Mouse (Mus musculus) layer of hippocampus, postnatal 36 days (tissue): Measurements from ENCODE around the gene Slc38a8. TPM values are rescaled to one million over a fixed set of nuclear protein-coding genes. Genes with fewer than 3 reads are reported as not detected.

ENCODE experiments used
- DNase-seq, 2 experiments: peaks; one replicate each; pipeline ENCODE4 v3.0.0; 2022
- total RNA-seq, 2 experiments: library from RNA; stranded (reverse); gene quantifications; 2 replicates each; pipeline ENCODE4 v1.2.3; 2021

Gene Slc38a8
- total RNA-seq, 2 experiments from 2014 or later: not detected

- DNase-seq: no peak
Measured at GRCm38 (mm10) chr8:119484145-119484896, 17.2 kb downstream of the Slc38a8 start.

DNA sequence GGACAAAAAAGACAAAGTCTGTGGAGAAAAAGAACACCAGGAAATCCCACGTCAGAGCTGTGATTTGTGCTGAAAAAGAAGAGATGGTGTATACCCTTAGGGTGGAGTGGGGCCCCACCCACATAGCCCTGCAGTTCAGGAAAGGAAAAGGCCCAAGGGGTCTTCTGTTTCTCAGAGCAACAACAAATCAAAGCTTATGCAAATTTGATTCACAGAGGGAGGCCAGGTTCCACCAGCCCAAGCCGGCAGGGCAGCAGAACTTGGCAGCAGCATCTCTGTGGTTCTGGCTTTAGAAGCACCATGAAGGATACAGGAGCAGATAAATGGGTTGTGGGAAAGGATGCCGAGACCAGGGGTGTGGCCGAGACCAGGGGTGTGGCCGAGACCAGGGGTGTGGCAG is 22.8 kb downstream of the Slc38a8 start:
- no peak for DNase-seq

DNA sequence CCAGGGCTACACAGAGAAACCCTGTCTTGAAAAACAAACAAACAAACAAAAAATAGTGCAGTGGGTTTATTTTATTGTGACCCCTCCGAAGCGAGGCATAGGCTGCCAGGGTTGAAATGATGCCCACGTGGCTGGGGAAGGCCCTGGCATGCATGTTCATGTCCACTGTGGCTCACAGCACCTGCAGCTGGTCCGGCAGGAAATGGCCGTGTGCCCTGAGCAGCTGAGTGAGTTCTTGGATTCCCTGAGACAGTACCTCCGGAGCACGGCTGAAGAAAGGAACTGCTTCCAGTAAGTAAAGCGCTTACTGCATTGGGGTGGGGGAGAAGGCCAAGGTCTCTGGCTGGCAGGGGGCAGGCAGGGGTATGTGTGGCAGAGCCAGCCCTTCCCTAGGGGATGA is 33.4 kb downstream of the Slc38a8 start:
- DNase-seq: no peak

- DNase-seq: no peak
Measured at GRCm38 (mm10) chr8:119466794-119467193, 34.7 kb downstream of the Slc38a8 start.

GRCm38 (mm10) chr8:119466105-119466504 is 35.4 kb downstream of the Slc38a8 start:
- DNase-seq: peak; percentile 63 to 64

GRCm38 (mm10) chr8:119463709-119464108 is 37.8 kb downstream of the Slc38a8 start:
- no peak for DNase-seq

DNA sequence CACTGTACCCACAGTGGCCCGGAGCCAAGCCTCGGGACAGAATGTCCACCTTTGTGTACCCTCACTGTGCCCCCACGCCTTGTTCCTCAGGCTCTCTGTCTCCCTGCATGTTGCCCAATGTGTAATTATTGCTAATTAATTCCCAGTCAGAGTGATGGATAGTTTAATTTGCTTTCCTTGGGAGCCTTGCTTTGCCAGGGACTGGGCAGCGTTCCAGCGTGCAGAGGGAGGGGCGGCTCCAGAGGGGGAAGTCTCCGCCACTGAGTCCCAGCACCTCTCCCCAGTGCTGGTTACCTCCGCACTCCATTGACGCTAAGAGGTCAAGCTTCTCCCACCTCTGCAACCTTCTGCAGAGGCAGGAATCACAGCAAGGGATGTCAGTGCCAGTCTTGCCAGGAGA is 40.1 kb downstream of the Slc38a8 start:
- DNase-seq: no peak

GRCm38 (mm10) chr8:119459724-119460123 is 41.8 kb downstream of the Slc38a8 start:
- DNase-seq: no peak

DNA sequence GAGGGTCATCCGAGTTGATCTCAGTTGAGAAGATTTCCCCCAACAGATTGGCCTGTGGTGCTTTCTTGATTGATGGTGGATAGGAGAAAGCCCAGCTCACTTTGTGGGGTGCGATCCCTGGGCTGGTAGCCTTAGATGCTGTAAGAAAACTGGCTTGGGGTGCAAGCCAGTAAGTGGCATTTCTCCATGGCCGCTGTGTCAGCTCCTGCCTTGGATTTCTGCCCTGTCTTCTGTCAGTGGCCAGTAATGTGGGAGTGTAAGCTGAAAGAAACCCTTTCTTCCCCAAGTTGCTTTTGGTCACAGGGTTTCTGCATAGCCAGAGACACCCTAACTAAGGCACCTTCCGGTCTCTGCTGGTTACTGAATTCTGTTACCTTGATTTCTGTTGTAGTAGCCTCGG is 45.5 kb downstream of the Slc38a8 start:
- no peak for DNase-seq

GRCm38 (mm10) chr8:119452919-119453318 is 48.6 kb downstream of the Slc38a8 start:
- DNase-seq: no peak

DNA sequence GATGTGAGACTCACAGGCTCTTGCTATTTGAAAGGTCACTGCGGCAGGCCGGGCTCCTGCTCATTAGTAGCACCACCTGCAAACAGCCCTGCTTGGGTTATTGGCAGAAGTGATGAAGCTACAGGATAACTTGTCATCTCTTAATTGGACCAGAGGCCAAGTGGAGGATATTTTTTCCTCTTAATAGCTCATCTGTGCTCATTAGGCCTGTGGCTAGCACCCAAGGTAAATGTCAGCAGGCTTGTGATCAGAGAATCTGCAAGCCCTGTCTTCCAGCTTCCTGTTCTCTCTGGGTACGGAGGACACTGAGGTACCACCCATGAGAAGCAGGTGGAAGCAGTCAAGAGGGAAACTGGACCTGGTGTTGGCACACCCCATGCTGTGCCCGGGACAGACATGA is 50.4 kb downstream of the Slc38a8 start:
- no peak for DNase-seq

GRCm38 (mm10) chr8:119449627-119450026 is 51.9 kb downstream of the Slc38a8 start:
- DNase-seq: peak; percentile 47 to 50

DNA sequence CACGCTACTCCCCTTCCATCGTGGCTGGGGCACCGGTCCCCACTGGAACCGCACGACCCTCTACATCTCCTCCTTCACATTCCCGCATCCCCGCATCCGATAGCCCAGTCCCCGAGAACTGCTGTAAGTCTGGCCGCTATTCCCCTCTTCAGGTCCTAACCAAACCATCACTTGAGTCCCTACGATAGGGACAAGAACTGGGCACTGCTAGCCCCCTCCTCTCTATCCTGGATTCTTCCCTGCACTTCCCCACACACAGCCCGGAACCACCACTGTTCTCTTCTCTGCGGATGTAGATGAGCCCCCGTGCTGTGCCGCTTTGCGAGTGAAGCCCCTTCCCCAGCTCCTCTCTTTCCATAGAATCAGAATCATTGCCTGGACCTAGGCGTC is 53.7 kb downstream of the Slc38a8 start:
- no peak for DNase-seq

- DNase-seq: no peak
Measured at GRCm38 (mm10) chr8:119446990-119447780, 54.3 kb downstream of the Slc38a8 start.

- DNase-seq: peak; percentile 80 to 84
Measured at GRCm38 (mm10) chr8:119446211-119446989, 55.1 kb downstream of the Slc38a8 start, which contains the start of gene Necab2. Necab2 (plus strand) TSS chr8:119446719.

- DNase-seq: no peak
Measured at GRCm38 (mm10) chr8:119442970-119443369, 58.5 kb downstream of the Slc38a8 start.

- DNase-seq: no peak
Measured at GRCm38 (mm10) chr8:119442013-119442412, 59.5 kb downstream of the Slc38a8 start.

- DNase-seq: no peak
Measured at GRCm38 (mm10) chr8:119440952-119441270, 60.6 kb downstream of the Slc38a8 start.

GRCm38 (mm10) chr8:119440250-119440951 is 61.1 kb downstream of the Slc38a8 start:
- DNase-seq: peak; percentile 51 to 61

DNA sequence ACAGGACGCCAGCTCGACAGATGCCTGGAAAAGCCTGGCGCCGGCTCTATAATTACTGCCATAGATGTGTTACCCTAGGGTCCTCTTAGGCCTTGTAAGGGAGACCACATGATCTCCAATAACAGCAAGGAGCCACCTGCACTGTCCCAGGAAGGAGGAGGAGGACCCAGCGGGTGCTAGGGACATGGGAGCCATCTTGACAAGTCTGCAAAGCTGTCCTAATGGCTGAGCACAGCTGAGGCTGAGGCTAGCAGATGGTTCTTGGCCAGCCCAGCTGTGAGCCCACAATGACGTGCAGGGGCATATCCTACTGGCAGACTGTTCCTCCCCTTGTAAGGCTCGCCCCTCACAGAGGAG is 61.6 kb downstream of the Slc38a8 start:
- no peak for DNase-seq

DNA sequence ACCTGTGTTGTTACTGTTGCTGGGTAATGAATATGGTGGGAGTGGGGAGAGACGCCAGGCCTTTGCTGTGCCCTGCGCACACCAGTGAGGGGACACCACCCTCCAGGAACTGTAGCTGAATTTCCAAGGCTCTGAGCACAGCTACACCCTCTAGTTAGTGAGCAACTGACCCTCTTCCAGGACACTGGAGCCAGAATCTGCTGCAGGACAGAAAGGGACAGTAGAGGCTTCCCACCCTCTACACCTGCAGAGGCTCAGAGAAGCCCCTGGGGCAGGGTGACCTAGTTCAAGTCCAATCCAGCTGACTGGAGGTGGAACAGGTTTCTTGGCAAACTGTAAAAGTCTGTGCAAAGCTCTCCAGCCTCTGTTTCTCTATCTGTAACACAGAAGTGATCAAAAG is 62.1 kb downstream of the Slc38a8 start:
- no peak for DNase-seq

DNA sequence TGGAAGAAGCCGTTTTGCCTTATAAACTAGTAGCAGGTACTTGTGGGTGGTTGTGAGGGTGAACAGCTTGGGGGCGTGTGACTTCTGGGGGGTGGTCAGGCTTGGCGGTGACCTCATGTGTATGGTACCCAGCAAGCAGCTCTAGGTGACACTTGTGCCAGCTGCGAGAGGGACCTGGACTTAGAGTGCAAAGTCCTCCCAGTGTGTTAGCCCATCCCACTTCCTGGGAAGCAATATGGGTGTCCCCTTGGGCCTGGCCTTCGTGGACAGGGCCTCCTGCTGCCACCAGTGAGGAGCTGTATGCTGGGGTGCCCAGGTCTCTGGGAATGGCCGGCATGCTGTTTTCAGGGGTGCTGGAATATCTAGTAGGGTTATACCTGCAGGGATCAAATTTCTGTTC is 62.6 kb downstream of the Slc38a8 start:
- DNase-seq: no peak

DNA sequence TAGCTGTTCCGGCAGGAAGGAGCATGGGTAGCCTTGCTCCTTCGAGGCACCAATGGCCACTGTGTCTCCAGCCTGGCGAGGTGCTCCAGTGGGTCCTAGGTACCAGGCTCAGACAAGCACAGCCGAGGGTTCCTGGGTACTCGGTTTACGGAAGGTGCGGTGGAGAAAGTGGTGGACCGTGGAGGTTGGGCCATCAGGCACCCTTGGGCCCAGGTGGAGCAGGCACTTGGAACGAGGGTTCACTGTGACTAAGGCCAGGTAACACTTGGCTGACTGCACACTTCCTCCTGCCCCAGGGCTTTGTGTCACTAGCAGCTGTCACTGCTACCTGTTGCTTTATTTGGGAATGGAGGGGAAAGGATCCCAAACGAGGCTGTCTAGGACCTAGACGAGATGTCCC is 64.0 kb downstream of the Slc38a8 start:
- DNase-seq: no peak
